Mouse (Mus musculus): ENCODE data around the gene Dcun1d4. TPM values are rescaled to one million over a fixed set of nuclear protein-coding genes. Genes with fewer than 3 reads are reported as not detected.

Dcun1d4 gene
- polyA plus RNA-seq, 1 experiment from 2014 or later = 68.3 TPM

GRCm38 (mm10) chr5:73556733-73557425 is 76.1 kb downstream of the Dcun1d4 start:
- WGBS = 81% methylated on average over 12 of the region's 12 CpGs
- no peak overlapping the region for H3K4me3 ChIP-seq (ENCODE audit: low read depth, low read length)
- H3K27me3 ChIP-seq (ENCODE audit: control insufficient read depth, insufficient read depth, low read length) = no peaks in the 10 kb centered on the region
- no peaks in the 10 kb centered on the region for H3K9me3 ChIP-seq (replicated peaks; ENCODE audit: control insufficient read depth, low read length)
- ATAC-seq (replicated peaks; ENCODE audit: insufficient number of reproducible peaks, low FRiP score, low TSS enrichment, low read depth) (no peak), DNase-seq (ENCODE audit: low spot score) (no peak)
- no peaks in the 10 kb centered on the region for H3K4me1 ChIP-seq (ENCODE audit: control insufficient read depth, insufficient read depth, low read length)
- H3K9ac ChIP-seq (replicated peaks; ENCODE audit: low read length) = no peak overlapping the region
- H3K27ac ChIP-seq (replicated peaks; ENCODE audit: low read depth, low read length) = no peak overlapping the region
- H3K4me2 ChIP-seq (ENCODE audit: low read depth, low read length) = no peak overlapping the region
- no peaks in the 10 kb centered on the region for H3K36me3 ChIP-seq (replicated peaks; ENCODE audit: control insufficient read depth, insufficient read depth, low read depth, low read length)

- DNase-seq (ENCODE audit: low spot score) = no peak
- no peaks in the 10 kb centered on the region for H3K36me3 ChIP-seq (replicated peaks; ENCODE audit: control insufficient read depth, insufficient read depth, low read depth, low read length)
Observed at GRCm38 (mm10) chr5:73558756-73559155, 78.0 kb downstream of the Dcun1d4 start.

GRCm38 (mm10) chr5:73564038-73564437 is 83.2 kb downstream of the Dcun1d4 start:
- no peak for ATAC-seq (replicated peaks; ENCODE audit: insufficient number of reproducible peaks, low FRiP score, low TSS enrichment, low read depth)
- 96% methylated on average over 6 of the region's 6 CpGs for WGBS
- Histone ChIP-seq H3K27ac (replicated peaks; ENCODE audit: low read depth, low read length) (no peak overlapping the region), H3K27me3 (ENCODE audit: control insufficient read depth, insufficient read depth, low read length) (no peaks in the 10 kb centered on the region), H3K4me1 (ENCODE audit: control insufficient read depth, insufficient read depth, low read length) (no peaks in the 10 kb centered on the region), H3K36me3 (replicated peaks; ENCODE audit: control insufficient read depth, insufficient read depth, low read depth, low read length) (no peaks in the 10 kb centered on the region), H3K9ac (replicated peaks; ENCODE audit: low read length) (no peak overlapping the region), H3K4me2 (ENCODE audit: low read depth, low read length) (no peak overlapping the region), H3K9me3 (replicated peaks; ENCODE audit: control insufficient read depth, low read length) (no peaks in the 10 kb centered on the region), H3K4me3 (ENCODE audit: low read depth, low read length) (no peak overlapping the region)
- no peak for DNase-seq (ENCODE audit: low spot score)

More at GRCm38 (mm10) chr5:73558756-73559155, 78.0 kb downstream of the Dcun1d4 start:
- Histone ChIP-seq H3K9me3 (replicated peaks; ENCODE audit: control insufficient read depth, low read length) (no peaks in the 10 kb centered on the region), H3K27me3 (ENCODE audit: control insufficient read depth, insufficient read depth, low read length) (no peaks in the 10 kb centered on the region), H3K4me1 (ENCODE audit: control insufficient read depth, insufficient read depth, low read length) (no peaks in the 10 kb centered on the region), H3K4me3 (ENCODE audit: low read depth, low read length) (no peak overlapping the region), H3K4me2 (ENCODE audit: low read depth, low read length) (no peak overlapping the region), H3K9ac (replicated peaks; ENCODE audit: low read length) (no peak overlapping the region), H3K27ac (replicated peaks; ENCODE audit: low read depth, low read length) (no peak overlapping the region)
- ATAC-seq (replicated peaks; ENCODE audit: insufficient number of reproducible peaks, low FRiP score, low TSS enrichment, low read depth) = no peak
- WGBS = 87% methylated on average over 6 of the region's 6 CpGs

GRCm38 (mm10) chr5:73566119-73566518 is 85.3 kb downstream of the Dcun1d4 start:
- Histone ChIP-seq H3K27me3 (ENCODE audit: control insufficient read depth, insufficient read depth, low read length) (no peaks in the 10 kb centered on the region), H3K4me2 (ENCODE audit: low read depth, low read length) (no peak overlapping the region), H3K4me1 (ENCODE audit: control insufficient read depth, insufficient read depth, low read length) (no peaks in the 10 kb centered on the region), H3K9ac (replicated peaks; ENCODE audit: low read length) (no peak overlapping the region), H3K36me3 (replicated peaks; ENCODE audit: control insufficient read depth, insufficient read depth, low read depth, low read length) (no peaks in the 10 kb centered on the region), H3K4me3 (ENCODE audit: low read depth, low read length) (no peak overlapping the region), H3K27ac (replicated peaks; ENCODE audit: low read depth, low read length) (no peak overlapping the region), H3K9me3 (replicated peaks; ENCODE audit: control insufficient read depth, low read length) (no peaks in the 10 kb centered on the region)
- ATAC-seq (replicated peaks; ENCODE audit: insufficient number of reproducible peaks, low FRiP score, low TSS enrichment, low read depth) (no peak), DNase-seq (ENCODE audit: low spot score) (no peak)
- WGBS = 70% methylated on average over 5 of the region's 5 CpGs

- ATAC-seq (replicated peaks; ENCODE audit: insufficient number of reproducible peaks, low FRiP score, low TSS enrichment, low read depth) (no peak), DNase-seq (ENCODE audit: low spot score) (no peak)
- Histone ChIP-seq H3K27ac (replicated peaks; ENCODE audit: low read depth, low read length) (no peak overlapping the region), H3K4me3 (ENCODE audit: low read depth, low read length) (no peak overlapping the region), H3K4me2 (ENCODE audit: low read depth, low read length) (no peak overlapping the region), H3K27me3 (ENCODE audit: control insufficient read depth, insufficient read depth, low read length) (no peaks in the 10 kb centered on the region), H3K4me1 (ENCODE audit: control insufficient read depth, insufficient read depth, low read length) (no peaks in the 10 kb centered on the region), H3K9me3 (replicated peaks; ENCODE audit: control insufficient read depth, low read length) (no peaks in the 10 kb centered on the region), H3K9ac (replicated peaks; ENCODE audit: low read length) (no peak overlapping the region), H3K36me3 (replicated peaks; ENCODE audit: control insufficient read depth, insufficient read depth, low read depth, low read length) (no peaks in the 10 kb centered on the region)
- WGBS = 81% methylated on average over 4 of the region's 4 CpGs
Observed at GRCm38 (mm10) chr5:73566892-73567291, 86.1 kb downstream of the Dcun1d4 start.

GRCm38 (mm10) chr5:73569181-73569580 is 88.4 kb downstream of the Dcun1d4 start:
- H3K4me1 ChIP-seq (ENCODE audit: control insufficient read depth, insufficient read depth, low read length) = no peaks in the 10 kb centered on the region
- no peak for ATAC-seq (replicated peaks; ENCODE audit: insufficient number of reproducible peaks, low FRiP score, low TSS enrichment, low read depth)
- H3K36me3 ChIP-seq (replicated peaks; ENCODE audit: control insufficient read depth, insufficient read depth, low read depth, low read length) = no peaks in the 10 kb centered on the region
- no peak overlapping the region for H3K4me2 ChIP-seq (ENCODE audit: low read depth, low read length)
- H3K27ac ChIP-seq (replicated peaks; ENCODE audit: low read depth, low read length) = no peak overlapping the region
- H3K9me3 ChIP-seq (replicated peaks; ENCODE audit: control insufficient read depth, low read length) = no peaks in the 10 kb centered on the region
- H3K4me3 ChIP-seq (ENCODE audit: low read depth, low read length) = no peak overlapping the region
- H3K9ac ChIP-seq (replicated peaks; ENCODE audit: low read length) = no peak overlapping the region
- no peak for DNase-seq (ENCODE audit: low spot score)
- no peaks in the 10 kb centered on the region for H3K27me3 ChIP-seq (ENCODE audit: control insufficient read depth, insufficient read depth, low read length)
- 81% methylated on average over 5 of the region's 5 CpGs for WGBS

- no peak for DNase-seq (ENCODE audit: low spot score)
- ATAC-seq (replicated peaks; ENCODE audit: insufficient number of reproducible peaks, low FRiP score, low TSS enrichment, low read depth) = no peak
- Histone ChIP-seq H3K4me1 (ENCODE audit: control insufficient read depth, insufficient read depth, low read length) (no peaks in the 10 kb centered on the region), H3K4me2 (ENCODE audit: low read depth, low read length) (no peak overlapping the region), H3K27me3 (ENCODE audit: control insufficient read depth, insufficient read depth, low read length) (no peaks in the 10 kb centered on the region), H3K36me3 (replicated peaks; ENCODE audit: control insufficient read depth, insufficient read depth, low read depth, low read length) (no peaks in the 10 kb centered on the region), H3K27ac (replicated peaks; ENCODE audit: low read depth, low read length) (no peak overlapping the region), H3K4me3 (ENCODE audit: low read depth, low read length) (no peak overlapping the region), H3K9me3 (replicated peaks; ENCODE audit: control insufficient read depth, low read length) (no peaks in the 10 kb centered on the region), H3K9ac (replicated peaks; ENCODE audit: low read length) (no peak overlapping the region)
- WGBS = 89% methylated on average over 6 of the region's 6 CpGs
Observed at GRCm38 (mm10) chr5:73571395-73572156, 90.8 kb downstream of the Dcun1d4 start.

GRCm38 (mm10) chr5:73572846-73573245 is 92.0 kb downstream of the Dcun1d4 start:
- no peaks in the 10 kb centered on the region for H3K9me3 ChIP-seq (replicated peaks; ENCODE audit: control insufficient read depth, low read length)
- no peak overlapping the region for H3K9ac ChIP-seq (replicated peaks; ENCODE audit: low read length)
- WGBS = 94% methylated on average over 2 of the region's 2 CpGs
- no peak overlapping the region for H3K4me3 ChIP-seq (ENCODE audit: low read depth, low read length)
- H3K4me2 ChIP-seq (ENCODE audit: low read depth, low read length) = no peak overlapping the region
- DNase-seq (ENCODE audit: low spot score) = no peak
- no peaks in the 10 kb centered on the region for H3K4me1 ChIP-seq (ENCODE audit: control insufficient read depth, insufficient read depth, low read length)
- ATAC-seq (replicated peaks; ENCODE audit: insufficient number of reproducible peaks, low FRiP score, low TSS enrichment, low read depth) = no peak
- H3K36me3 ChIP-seq (replicated peaks; ENCODE audit: control insufficient read depth, insufficient read depth, low read depth, low read length) = no peaks in the 10 kb centered on the region
- H3K27me3 ChIP-seq (ENCODE audit: control insufficient read depth, insufficient read depth, low read length) = no peaks in the 10 kb centered on the region
- no peak overlapping the region for H3K27ac ChIP-seq (replicated peaks; ENCODE audit: low read depth, low read length)

All from embryonic facial prominence, embryonic 11.5 days (tissue).